Mouse (Mus musculus) lung, adult 2 months (tissue): ENCODE results near the gene Snapc1. TPM values are rescaled to one million over a fixed set of nuclear protein-coding genes. Genes with fewer than 3 reads are reported as not detected.

Source experiments
- DNase-seq: peaks from one replicate; pipeline ENCODE4 v3.0.0; 2022
- H3K4me1 ChIP-seq: fragments of 200-500 bp; 2 replicates; pipeline ENCODE4 v1.6.1; 2011; ENCODE audit warnings: low read length; ENCODE audit not compliant: control insufficient read depth, insufficient read depth
- H3K4me3 ChIP-seq: fragments of 200-500 bp; replicated peaks from 2 replicates; pipeline ENCODE3; 2011; ENCODE audit warnings: low read depth, mild to moderate bottlenecking, control low read depth, low read length; ENCODE audit errors: extremely low read depth
- CTCF ChIP-seq: fragments of 200-500 bp; IDR thresholded peaks from 2 replicates; pipeline ENCODE4 v1.5.1; 2011; ENCODE audit warnings: mild to moderate bottlenecking, low read length, control low read depth; ENCODE audit not compliant: insufficient read depth
- POLR2A ChIP-seq: fragments of 200-500 bp; IDR thresholded peaks from 2 replicates; pipeline ENCODE4 v1.6.1; 2011; ENCODE audit warnings: low read depth, mild to moderate bottlenecking, control low read depth, low read length, borderline replicate concordance; ENCODE audit errors: extremely low read depth
- WGBS: fragments of 180-500 bp; shearing (Covaris S2); methylation state at CpG from one replicate; pipeline ENCODE4 v1.1.7; 2018; 5-methylcytosine and 5-hydroxymethylcytosine counted together
- polyA plus RNA-seq: library from polyadenylated mRNA; depleted of rRNA; stranded (reverse); fragments of >200 nt; gene quantifications from 2 replicates; pipeline ENCODE4 v1.2.3, GENCODE M21; 2012

The Snapc1 gene
- polyA plus RNA-seq, 1 experiment: 8.2 TPM

DNA sequence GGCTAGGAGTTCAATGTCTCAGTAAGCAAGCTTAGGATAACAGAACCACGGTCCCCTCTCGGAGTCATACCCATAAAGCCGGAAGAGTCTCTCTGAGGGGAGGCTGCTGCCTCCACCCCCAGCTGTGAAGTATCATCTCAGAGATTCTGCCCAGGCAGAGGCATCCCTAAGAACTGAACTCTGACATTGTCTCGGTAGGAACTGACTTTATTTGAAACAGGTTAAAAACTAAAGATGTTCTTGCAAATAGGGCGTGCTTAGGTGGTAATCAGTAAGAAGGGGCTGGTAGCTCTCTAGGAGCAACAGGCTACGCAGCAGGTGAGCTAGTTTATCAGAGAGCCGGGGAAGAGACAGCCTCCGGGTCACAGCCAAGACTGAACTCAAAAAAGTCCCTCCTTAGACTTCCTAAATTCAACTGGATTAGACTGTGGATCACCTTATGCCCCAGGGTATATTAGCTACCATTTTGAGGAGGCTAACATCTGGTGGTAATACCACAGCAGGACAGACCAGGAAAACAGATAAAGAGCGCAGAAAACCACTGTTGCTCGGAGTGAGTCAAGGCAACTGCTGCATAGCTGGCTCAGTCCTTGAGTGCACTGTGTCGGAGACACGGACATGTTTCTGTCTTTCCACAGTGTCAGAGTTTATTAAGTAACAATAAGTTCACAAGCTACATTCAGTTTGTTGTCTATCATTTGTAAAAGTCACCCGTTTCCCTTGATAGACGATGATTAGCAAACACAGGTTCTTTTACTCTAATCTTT, 10.7 kb upstream of the Snapc1 start:
- 47% methylated on average over 14 of the region's 14 CpGs for WGBS
- no peak overlapping the region for H3K4me3 ChIP-seq
- H3K4me1 ChIP-seq: peaks cover 3% of the 10 kb centered on the region; the same call in 1 of the 2 replicates
- no peak for DNase-seq
- TF ChIP-seq POLR2A (no peak), CTCF (no peak)

DNA sequence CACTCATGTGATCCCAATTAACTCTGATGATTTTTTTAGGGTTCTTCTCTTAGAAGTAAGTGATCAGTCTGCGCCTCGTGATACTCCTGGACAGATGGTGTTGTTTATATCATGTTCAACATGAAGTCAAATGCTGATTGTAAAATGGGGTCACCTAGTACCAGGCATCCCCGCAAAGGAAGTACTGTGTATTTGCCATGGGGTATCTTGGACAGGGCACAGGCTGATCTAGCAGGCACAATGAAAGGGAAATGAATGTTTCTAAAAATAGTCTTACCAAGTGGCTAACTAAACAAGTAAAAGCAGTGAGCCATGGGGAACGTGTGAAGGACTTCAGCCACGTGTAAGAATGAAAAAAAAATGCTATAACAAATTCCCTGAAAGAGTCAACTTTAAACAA, 9.5 kb upstream of the Snapc1 start:
- no peak overlapping the region for H3K4me3 ChIP-seq
- DNase-seq: no peak
- WGBS: 37% methylated on average over 5 of the region's 5 CpGs
- no peaks in the 10 kb centered on the region; the same call in 1 of the 2 replicates for H3K4me1 ChIP-seq
- TF ChIP-seq POLR2A (no peak), CTCF (no peak)

DNA sequence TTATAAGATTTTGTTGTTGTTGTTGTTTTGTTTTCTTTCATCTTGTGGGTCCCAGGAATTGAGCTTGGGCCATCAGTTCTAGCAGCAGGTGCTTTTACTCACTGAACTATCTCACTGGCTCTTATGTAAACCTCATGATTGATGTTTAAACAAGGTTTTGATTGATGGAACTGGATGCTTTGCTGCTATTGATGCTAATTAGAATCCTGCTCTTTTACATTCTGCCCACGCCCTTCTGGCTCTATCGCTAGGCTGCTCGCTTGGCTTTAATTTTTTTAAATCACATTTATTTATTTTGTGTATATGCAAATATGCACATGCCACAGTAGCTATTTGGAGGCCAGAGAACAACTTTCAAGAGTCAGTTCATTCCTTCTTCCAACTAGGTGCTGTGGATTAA, 6.6 kb upstream of the Snapc1 start:
- no peak for DNase-seq
- Histone ChIP-seq H3K4me1 (no peaks in the 10 kb centered on the region; the same call in 1 of the 2 replicates), H3K4me3 (no peak overlapping the region)
- 74% methylated on average over 3 of the region's 3 CpGs for WGBS
- TF ChIP-seq CTCF (no peak), POLR2A (no peak)

DNA sequence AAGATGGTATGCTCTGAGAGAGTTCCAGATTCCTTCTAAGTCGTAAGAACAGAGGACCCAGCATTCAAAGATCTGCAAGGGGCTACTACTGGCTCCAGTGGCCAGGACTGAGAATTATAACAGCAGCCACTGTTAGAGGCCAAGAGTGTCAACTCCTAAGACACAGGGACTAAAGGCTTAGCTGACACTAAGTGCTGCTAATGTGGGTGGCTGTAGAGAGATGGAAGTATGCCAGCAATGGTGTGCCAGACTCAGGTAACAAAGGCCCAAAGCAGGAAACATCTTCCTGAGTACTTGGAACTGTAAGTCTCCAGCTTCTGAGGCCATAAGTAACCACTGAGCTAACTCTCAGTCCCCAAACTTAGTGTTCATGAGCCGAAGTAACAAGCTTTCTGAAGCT, 5.5 kb upstream of the Snapc1 start:
- no peak for DNase-seq
- WGBS: 79% methylated on average over 2 of the region's 2 CpGs
- Histone ChIP-seq H3K4me3 (no peak overlapping the region), H3K4me1 (no peaks in the 10 kb centered on the region; the same call in 1 of the 2 replicates)
- TF ChIP-seq CTCF: no peak

DNA sequence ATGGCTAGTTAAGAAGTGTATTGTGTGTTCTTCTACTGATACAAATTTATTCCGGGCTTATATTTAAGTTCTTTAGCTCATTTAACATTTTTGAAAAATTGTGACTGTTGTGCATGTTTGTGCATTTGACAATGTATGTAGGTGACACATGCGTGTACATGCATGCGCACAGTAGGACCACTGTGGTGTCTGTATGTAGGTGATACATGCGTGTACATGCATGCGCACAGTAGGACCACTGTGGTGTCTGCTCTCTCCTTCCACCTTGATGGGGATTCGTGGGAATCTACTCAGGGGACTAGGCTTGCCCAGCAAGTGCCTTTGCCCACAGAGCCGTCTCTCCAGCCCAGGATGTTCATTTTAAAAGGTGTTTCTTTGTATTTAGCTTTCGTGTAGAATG, 4.9 kb downstream of the Snapc1 start:
- TF ChIP-seq POLR2A (no peak), CTCF (no peak)
- Histone ChIP-seq H3K4me1 (peaks cover 4% of the 10 kb centered on the region; the same call in 1 of the 2 replicates), H3K4me3 (no peak overlapping the region)
- WGBS: 97% methylated on average over 8 of the region's 8 CpGs
- no peak for DNase-seq

DNA sequence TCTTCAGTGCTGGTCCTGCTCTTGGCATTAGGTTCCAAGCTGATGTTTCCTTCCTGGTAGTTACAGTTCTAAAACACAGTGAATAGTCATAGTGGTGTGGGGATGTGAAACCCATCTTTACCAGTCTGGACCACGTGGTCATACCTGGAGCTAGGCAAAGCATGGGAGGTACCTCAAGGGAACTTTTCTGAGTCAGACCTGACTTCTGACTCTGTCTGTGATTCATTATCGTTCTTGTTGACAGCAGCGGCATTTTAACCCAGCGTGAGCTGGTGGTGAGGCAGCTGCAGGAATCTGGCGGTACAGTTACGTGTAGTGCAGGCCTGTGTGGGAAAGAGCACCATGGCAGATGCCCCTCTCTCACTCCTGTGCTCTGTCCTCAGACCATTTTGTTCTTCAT, 10.3 kb downstream of the Snapc1 start:
- DNase-seq: no peak
- H3K4me3 ChIP-seq: no peak overlapping the region
- WGBS: 90% methylated on average over 6 of the region's 6 CpGs
- TF ChIP-seq POLR2A (no peak), CTCF (no peak)
- H3K4me1 ChIP-seq: no peaks in the 10 kb centered on the region

DNA sequence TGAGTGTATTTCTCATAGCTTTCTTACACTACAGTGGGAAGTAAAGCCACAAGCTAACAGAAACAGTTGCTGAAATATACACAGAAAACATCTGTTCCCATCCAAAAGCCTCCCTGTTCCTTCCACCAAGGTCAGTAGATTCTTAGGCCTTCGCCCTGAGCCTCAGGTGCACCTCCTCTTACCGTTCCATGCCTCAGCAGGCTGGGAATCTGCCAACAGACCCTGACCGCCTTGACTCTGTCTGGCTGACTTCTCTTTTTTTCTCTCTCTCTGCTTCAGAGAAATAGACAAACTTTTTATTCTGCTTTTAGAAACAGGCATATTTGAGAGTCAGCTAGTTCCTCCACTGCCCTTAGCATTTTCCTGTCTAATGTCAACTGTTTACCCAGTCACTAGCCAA, 13.9 kb downstream of the Snapc1 start:
- no peak for TF ChIP-seq CTCF
- TF ChIP-seq POLR2A: no peak
- Histone ChIP-seq H3K4me1 (no peaks in the 10 kb centered on the region), H3K4me3 (no peak overlapping the region)
- no peak for DNase-seq
- 92% methylated on average over 3 of the region's 3 CpGs for WGBS

DNA sequence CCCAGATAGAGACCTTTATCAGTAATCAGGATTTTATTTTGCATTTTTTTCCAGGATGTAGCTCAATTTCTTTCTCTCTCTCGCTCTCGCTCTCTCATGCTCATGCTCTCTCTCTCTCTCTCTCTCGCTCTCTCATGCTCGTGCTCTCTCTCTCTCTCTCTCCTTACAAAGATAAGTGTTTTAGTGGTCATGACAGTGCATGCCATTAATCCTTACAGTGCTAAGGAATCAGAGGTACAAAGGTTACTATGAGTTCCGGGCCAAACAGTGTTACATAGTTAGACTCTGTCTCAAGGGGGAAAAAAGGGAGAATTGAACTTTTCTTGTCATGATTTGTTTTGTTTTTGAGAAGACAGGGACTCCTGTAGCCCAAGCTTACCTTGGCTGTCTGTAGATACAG, 15.4 kb downstream of the Snapc1 start:
- H3K4me1 ChIP-seq: no peaks in the 10 kb centered on the region
- no peak for DNase-seq
- 86% methylated on average over 5 of the region's 5 CpGs for WGBS
- no peak overlapping the region for H3K4me3 ChIP-seq
- TF ChIP-seq POLR2A (no peak), CTCF (no peak)

DNA sequence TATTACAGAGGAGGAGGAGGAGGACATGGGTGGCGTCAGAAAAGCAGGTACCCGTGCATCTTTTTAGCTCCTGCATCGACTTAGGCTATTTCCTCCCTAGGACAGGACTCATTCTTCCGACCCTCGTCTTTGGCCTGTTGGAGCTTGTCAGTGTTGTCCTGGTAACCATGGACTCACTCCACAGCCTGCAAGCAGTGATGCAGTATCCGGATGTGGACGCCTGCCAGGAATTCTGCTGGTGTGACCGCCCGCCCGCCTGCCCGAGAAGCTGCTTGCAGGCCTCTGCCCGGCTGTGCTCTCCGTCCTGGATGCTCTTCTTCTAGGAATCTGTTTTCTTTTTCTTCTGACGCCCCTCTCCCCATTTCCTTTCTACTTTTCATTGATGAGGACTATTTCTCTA, 18.3 kb downstream of the Snapc1 start:
- no peak for DNase-seq
- TF ChIP-seq CTCF (no peak), POLR2A (no peak)

DNA sequence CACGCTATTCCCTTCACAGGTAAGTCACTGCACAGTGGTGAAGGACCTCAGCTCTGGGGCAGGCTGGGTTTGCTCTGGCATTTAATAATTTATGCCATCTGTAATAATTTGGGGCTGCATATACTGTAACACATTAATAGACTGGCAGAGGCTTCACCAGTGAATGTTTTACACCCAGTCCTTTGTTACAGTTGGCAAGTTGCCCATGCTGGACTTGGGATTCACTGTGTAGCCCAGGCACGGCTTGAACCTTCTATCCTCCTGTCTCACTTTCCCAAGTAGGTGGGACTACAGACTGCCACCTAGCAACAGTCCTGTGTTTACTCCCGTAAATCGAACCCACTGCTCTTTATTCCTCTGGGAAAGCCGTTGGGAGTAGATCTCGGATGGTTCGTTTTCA, 22.0 kb downstream of the Snapc1 start:
- H3K4me3 ChIP-seq: no peak overlapping the region
- no peak for DNase-seq
- TF ChIP-seq CTCF (no peak), POLR2A (no peak)
- H3K4me1 ChIP-seq: no peaks in the 10 kb centered on the region
- WGBS: 86% methylated on average over 7 of the region's 7 CpGs

More for the DNA sequence above, 18.3 kb downstream of the Snapc1 start:
- no peak overlapping the region for H3K4me3 ChIP-seq
- WGBS: 46% methylated on average over 14 of the region's 14 CpGs
- no peaks in the 10 kb centered on the region for H3K4me1 ChIP-seq
